Mouse (Mus musculus) T-helper 2 cell (primary cell): ENCODE measurements around the gene Myocd.

Experiments used
- in situ Hi-C: fragments of 300-600 bp; cut with MboI, MseI; formaldehyde crosslinking; loops from one replicate; pipeline ENCODE4 v1.15.1; 2025; ENCODE audit warnings: high pct_unique_total_duplicates

Gene Myocd

DNA sequence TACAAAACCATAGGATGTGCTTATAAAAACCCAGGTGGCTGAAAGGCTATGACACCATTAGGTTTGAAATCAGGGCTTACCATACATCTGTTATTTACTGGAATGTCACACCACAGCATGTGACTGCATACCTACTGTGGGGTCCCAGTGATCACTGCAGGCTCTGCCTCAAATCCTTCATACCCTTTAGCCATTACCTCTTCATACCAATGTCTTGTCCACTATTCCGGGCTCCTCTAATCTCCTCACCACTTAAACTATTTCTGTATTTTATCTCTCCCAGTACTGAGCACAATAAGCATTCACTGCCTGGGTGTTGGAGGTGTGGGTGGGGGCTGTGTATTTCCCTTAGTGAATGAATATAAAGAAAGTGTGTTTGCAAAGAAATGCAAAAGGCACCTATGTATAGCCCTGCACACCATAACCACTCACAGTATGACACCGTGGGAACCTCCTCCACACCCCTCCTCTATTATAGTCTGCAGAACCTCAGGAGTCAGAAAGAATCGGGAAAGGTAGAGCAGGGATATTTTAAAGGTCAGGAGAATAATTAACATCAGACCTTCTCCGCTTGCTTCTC lies 126.9 kb downstream of the Myocd start:
- in situ Hi-C loops = no loop called here

DNA sequence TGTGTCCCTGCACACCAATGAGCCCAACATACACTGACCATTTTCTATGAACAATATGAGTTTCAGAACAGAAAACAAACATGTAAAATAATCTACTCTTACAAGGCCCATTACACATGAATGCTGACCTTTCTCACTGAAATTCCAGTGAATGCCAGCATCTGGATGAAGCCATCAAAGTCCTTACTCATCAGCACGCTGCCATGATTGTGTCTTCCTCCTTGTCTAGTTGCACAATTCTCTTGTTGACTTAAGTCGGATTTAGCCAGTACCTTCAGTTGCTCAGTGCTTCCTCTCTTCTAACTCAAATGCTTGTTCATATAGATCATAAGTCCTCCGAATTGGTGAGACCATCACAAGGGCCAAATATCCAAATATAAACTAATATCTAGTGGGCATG lies 130.8 kb downstream of the Myocd start:
- in situ Hi-C loops = no loop called here

DNA sequence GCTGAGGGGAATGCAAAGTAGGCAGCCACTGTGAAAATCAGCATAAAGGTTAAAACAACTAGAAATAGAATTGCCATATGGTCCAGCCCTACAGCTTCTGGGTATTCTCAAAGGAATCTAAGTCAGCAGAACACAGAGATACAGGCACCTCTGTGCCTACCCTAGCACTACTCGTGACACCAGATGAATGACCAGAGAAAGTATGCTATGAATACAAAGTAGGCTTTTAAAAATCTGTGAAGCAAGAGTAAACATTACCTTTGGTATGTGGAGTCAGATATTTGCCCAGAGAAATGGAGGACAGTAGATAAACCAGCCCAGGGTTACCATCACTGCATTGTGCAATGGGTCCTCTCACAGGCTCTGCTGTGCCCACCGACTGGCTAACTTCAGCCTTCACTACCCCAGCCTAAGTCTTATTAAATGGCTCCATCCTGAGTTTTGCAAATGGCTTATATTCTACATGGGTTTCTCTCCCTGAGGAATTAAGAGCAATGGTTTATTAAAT lies 132.6 kb downstream of the Myocd start:
- in situ Hi-C loops = no loop called here

DNA sequence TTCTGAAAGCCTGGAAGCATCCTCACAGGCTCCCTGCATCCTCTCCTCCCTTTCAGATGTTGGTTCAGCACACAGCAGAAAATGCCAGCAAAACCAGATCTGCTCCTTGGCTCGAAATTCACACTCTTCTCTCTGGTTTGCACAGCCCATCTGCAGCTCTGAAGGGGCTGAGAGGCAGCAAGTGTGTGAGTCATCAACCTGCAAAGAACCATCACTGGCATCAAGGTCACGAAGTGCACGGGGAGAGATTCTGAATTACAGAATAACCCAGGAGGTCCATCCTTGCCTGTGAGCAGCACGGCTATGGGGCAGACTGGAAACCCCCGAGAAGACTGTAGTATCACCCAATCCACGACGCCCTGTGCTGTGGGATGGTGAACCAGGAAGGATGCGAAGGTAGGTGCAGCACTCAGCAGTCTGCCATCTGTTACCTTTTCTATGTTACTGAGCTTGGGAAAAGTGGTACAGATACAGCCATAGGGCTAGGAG lies 134.5 kb downstream of the Myocd start:
- in situ Hi-C loops = no loop called here

DNA sequence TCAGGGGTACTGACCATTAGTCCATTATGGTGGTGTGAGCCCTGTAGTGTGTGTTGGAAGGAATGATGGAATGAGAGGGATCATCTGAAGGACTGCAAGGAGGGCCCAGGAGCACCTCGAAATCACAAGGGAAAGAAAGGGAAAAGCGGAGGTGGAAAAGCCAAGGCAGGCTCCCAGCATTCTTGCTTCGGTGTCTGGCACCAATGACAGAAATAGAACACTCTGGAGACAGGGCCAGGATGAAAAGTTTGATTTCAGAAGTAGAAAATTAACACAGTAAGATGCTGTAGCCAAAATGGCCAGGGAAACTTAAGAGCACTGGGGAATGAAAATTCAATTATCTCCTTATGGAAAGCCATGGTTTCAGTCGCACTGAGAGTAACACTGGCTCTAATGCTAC lies 136.1 kb downstream of the Myocd start:
- in situ Hi-C loops = no loop called here

DNA sequence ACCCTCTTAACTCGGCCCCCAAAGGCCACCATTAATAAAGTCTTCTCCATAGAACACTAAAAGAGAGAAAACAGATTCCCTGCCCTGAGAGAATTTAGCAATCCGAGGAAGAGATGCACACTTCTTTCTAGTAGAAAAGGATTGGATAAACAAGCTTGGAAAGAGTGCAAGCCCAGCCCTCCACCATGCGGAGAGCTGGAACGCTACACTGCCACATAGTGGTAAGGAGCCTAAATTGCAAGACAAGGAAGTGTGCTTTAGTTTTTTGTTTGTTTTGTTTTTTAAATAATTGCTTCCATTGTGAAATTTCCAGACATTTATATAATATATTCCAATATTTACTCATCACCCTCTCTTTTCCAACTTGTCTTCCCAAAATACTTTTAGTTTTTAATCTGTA lies 140.7 kb downstream of the Myocd start:
- in situ Hi-C loops = no loop called here

DNA sequence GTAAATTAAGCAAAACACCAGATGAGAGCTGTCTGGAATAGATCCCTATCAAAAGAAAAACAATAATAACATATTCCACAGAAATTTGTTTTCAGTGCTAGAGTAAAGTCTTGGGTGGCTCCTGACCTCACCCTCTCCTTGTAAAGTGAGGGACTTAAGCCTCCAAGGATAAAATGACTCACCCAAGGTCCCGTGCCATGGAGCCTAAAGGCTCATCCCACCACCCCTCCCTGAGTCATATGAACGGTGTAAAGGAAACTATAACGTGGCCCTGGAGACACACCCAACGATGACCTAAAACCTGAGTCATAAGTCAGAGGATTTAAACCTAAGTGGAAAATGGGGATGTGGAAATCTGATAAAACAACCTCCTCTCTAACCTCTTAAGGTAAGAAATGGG lies 141.1 kb downstream of the Myocd start:
- in situ Hi-C loops = no loop called here

DNA sequence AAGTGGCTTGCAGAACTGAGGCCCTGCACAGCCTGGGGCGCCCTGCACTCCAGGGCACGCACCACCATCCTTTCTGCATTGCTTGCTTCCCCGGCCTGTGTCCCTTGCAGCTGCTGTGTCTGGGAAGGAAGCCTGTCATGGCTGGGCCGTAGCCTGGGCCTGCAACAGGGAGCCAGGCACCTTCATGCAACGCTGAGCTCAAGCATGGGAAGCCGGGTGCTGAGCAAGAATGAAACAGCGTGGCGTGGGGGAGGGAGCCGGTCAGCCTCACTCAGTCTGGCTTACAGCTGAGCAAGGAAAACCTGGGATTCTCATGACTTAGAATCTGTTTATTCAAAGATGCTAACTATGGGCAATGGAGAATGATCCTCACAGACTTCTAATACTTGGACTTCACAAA lies 143.2 kb downstream of the Myocd start:
- in situ Hi-C loops = no loop called here
